Mouse (Mus musculus) lung, adult 2 months (tissue): ENCODE results near the gene Pgrmc2.

Source experiments
- CTCF ChIP-seq: fragments of 200-500 bp; IDR thresholded peaks from 2 replicates; pipeline ENCODE4 v1.5.1; 2011; ENCODE audit warnings: mild to moderate bottlenecking, low read length, control low read depth; ENCODE audit not compliant: insufficient read depth
- POLR2A ChIP-seq: fragments of 200-500 bp; IDR thresholded peaks from 2 replicates; pipeline ENCODE4 v1.6.1; 2011; ENCODE audit warnings: low read depth, mild to moderate bottlenecking, control low read depth, low read length, borderline replicate concordance; ENCODE audit errors: extremely low read depth

DNA sequence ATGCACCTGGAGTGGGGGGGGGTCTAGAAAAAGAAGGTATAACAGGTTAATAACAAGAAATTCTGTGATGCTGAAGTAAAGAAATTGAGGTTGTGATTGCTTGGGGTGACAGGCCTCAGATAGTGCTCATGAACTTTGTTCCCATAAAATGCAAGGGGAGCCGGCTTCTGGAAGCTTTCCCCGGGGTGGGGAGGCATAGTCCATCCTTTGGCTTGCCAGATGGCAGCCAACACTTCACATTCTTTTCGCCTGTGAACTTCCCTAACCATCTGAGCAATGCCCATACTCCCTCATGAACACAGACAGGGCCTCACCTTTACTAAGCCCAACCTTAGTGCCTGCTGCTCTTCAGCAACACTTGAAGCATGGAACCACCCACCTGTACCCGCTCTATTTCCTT lies 9.5 kb upstream of the Pgrmc2 start:
- no peak for TF ChIP-seq CTCF
- TF ChIP-seq POLR2A = no peak
